Mouse (Mus musculus) midbrain, embryonic 10.5 days (tissue): ENCODE measurements around the gene Gm16442. TPM values are rescaled to one million over a fixed set of nuclear protein-coding genes. Genes with fewer than 3 reads are reported as not detected.
"Not testable (repeated sequence)": the region's sequence is repeated elsewhere in the genome, so short reads cannot be mapped to it uniquely, and the experiment has no call there.

Source experiments
- DNase-seq: peaks from one replicate; pipeline ENCODE4 v3.0.0-alpha.2; 2017; ENCODE audit warnings: low spot score
- H3K27ac ChIP-seq: fragments of 300-500 bp; sonication (generic); replicated peaks from 2 replicates; pipeline ENCODE4 v1.5.1; 2016; ENCODE audit warnings: mild to moderate bottlenecking
- H3K27me3 ChIP-seq: fragments of 300-500 bp; sonication (generic); 2 replicates; pipeline ENCODE4 v1.6.1; 2016; ENCODE audit warnings: low read depth, mild to moderate bottlenecking; ENCODE audit not compliant: poor library complexity, severe bottlenecking
- H3K36me3 ChIP-seq: fragments of 300-500 bp; sonication (generic); 2 replicates; pipeline ENCODE4 v1.6.1; 2016; ENCODE audit warnings: mild to moderate bottlenecking, moderate library complexity
- H3K4me1 ChIP-seq: fragments of 300-500 bp; sonication (generic); 2 replicates; pipeline ENCODE4 v1.6.1; 2016
- H3K4me3 ChIP-seq: fragments of 300-500 bp; sonication (generic); 2 replicates; pipeline ENCODE4 v1.5.1; 2016; ENCODE audit warnings: mild to moderate bottlenecking, moderate library complexity
- H3K9me3 ChIP-seq: fragments of 300-500 bp; sonication (generic); replicated peaks from 2 replicates; pipeline ENCODE4 v1.6.1; 2016; ENCODE audit warnings: mild to moderate bottlenecking
- WGBS: fragments of 180-500 bp; shearing (Covaris S2); methylation state at CpG from one replicate; pipeline ENCODE4 v1.1.7; 2016; 5-methylcytosine and 5-hydroxymethylcytosine counted together
- polyA plus RNA-seq: library from polyadenylated mRNA; unstranded; fragments of >200 nt; fragmentation: Nextera tagmentation; extraction: Ambion mirVana; gene quantifications from 2 replicates; pipeline ENCODE4 v1.2.1, GENCODE M21; 2016

Gm16442 gene
- polyA plus RNA-seq: not detected in 2 replicates

GRCm38 (mm10) chr7:20122479-20122878 lies at the start of gene Gm16442:
Gene Gm16442, minus strand, starts transcription at chr7:20122579.
- not testable (repeated sequence) for H3K27ac ChIP-seq, H3K27me3 ChIP-seq, H3K9me3 ChIP-seq, H3K4me3 ChIP-seq, DNase-seq, H3K36me3 ChIP-seq, H3K4me1 ChIP-seq
- WGBS: no CpG with 5 or more reads among the region's 2 CpGs

- not testable (repeated sequence) for H3K27ac ChIP-seq, DNase-seq, H3K4me1 ChIP-seq, H3K36me3 ChIP-seq, H3K27me3 ChIP-seq, H3K9me3 ChIP-seq, H3K4me3 ChIP-seq
- no CpG with 5 or more reads among the region's 3 CpGs for WGBS
These were observed 45.9 kb upstream of the Gm16442 start, which contains the start of gene Vmn1r94 for GRCm38 (mm10) chr7:20168277-20168676. Gene Vmn1r94, minus strand, starts transcription at chr7:20168377.

- not testable (repeated sequence) for H3K36me3 ChIP-seq, H3K27ac ChIP-seq, DNase-seq, H3K4me1 ChIP-seq, H3K27me3 ChIP-seq, H3K9me3 ChIP-seq, H3K4me3 ChIP-seq
- WGBS: no CpG with 5 or more reads among the region's 5 CpGs
These were observed 16.6 kb upstream of the Gm16442 start, which contains the start of gene Vmn1r93 for GRCm38 (mm10) chr7:20138988-20139387. Gene Vmn1r93, minus strand, starts transcription at chr7:20139088.

- not testable (repeated sequence) for H3K4me1 ChIP-seq, H3K4me3 ChIP-seq, H3K27me3 ChIP-seq, H3K36me3 ChIP-seq, DNase-seq, H3K27ac ChIP-seq, H3K9me3 ChIP-seq
- WGBS: 84% methylated on average over 5 of the region's 5 CpGs
These were observed 23.0 kb downstream of the Gm16442 start, which contains the start of gene Vmn1r91 for GRCm38 (mm10) chr7:20099380-20099779. Gene Vmn1r91, plus strand, starts transcription at chr7:20099680.

- DNase-seq, H3K27me3 ChIP-seq, H3K4me3 ChIP-seq, H3K27ac ChIP-seq, H3K4me1 ChIP-seq, H3K36me3 ChIP-seq, H3K9me3 ChIP-seq: not testable (repeated sequence)
- 68% methylated on average over 18 of the region's 18 CpGs for WGBS
These were observed 44.3 kb downstream of the Gm16442 start for GRCm38 (mm10) chr7:20078118-20078517.

Other genes starting within 250 kb of the Gm16442 start
- gene Ceacam19, start 234.6 kb downstream of the Gm16442 start, polyA plus RNA-seq: not detected in 2 replicates
- 7.4 and 7.5 TPM in 2 replicates for gene Pvr, start 201.4 kb downstream of the Gm16442 start, polyA plus RNA-seq
- gene Igsf23, start 171.8 kb downstream of the Gm16442 start, polyA plus RNA-seq: 0.54 TPM in 1 of 2 replicates, not detected in the other
- gene Ceacam20, start 157.2 kb downstream of the Gm16442 start, polyA plus RNA-seq: not detected in 2 replicates
- gene Nlrp9b, start 131.1 kb downstream of the Gm16442 start, polyA plus RNA-seq: not detected in 2 replicates
- gene Vmn1r91, start 22.9 kb downstream of the Gm16442 start, polyA plus RNA-seq: not detected in 2 replicates
- gene Vmn1r93, start 16.5 kb upstream of the Gm16442 start, polyA plus RNA-seq: not detected in 2 replicates
- not detected in 2 replicates for gene Vmn1r94, start 45.8 kb upstream of the Gm16442 start, polyA plus RNA-seq
- gene Vmn1r95, start 71.1 kb upstream of the Gm16442 start, polyA plus RNA-seq: not detected in 2 replicates
- gene Gm6164, start 83.0 kb upstream of the Gm16442 start, polyA plus RNA-seq: not detected in 2 replicates
- not detected in 2 replicates for gene Gm4498, start 111.2 kb upstream of the Gm16442 start, polyA plus RNA-seq
- gene Gm5890, start 140.3 kb upstream of the Gm16442 start, polyA plus RNA-seq: not detected in 2 replicates
- not detected in 2 replicates for gene Gm4133, start 211.5 kb upstream of the Gm16442 start, polyA plus RNA-seq